Mouse (Mus musculus) lung, postnatal 0 days (tissue): ENCODE data around the gene Wfdc21. TPM values are rescaled to one million over a fixed set of nuclear protein-coding genes. Genes with fewer than 3 reads are reported as not detected.

ENCODE experiments used
- ATAC-seq: fragments of 200-750 bp; cut with Nextera tagmentation; 2 replicates; pipeline ENCODE4 v1.8.0; 2017; ENCODE audit warnings: moderate library complexity
- DNase-seq: peaks from one replicate; pipeline ENCODE4 v3.0.0-alpha.2; 2016; ENCODE audit warnings: low spot score
- H3K27ac ChIP-seq: fragments of 300-500 bp; sonication (generic); 2 replicates; pipeline ENCODE4 v1.5.1; 2014; ENCODE audit warnings: antibody characterized with exemption, mild to moderate bottlenecking, low read length, mixed read lengths
- H3K27me3 ChIP-seq: fragments of 300-500 bp; sonication (generic); replicated peaks from 2 replicates; pipeline ENCODE4 v1.6.1; 2014; ENCODE audit warnings: low read length, mixed read lengths; ENCODE audit not compliant: insufficient read depth
- H3K36me3 ChIP-seq: fragments of 300-500 bp; sonication (generic); 2 replicates; pipeline ENCODE4 v1.6.1; 2014; ENCODE audit warnings: low read length, mixed read lengths; ENCODE audit not compliant: insufficient read depth
- H3K4me1 ChIP-seq: fragments of 300-500 bp; sonication (generic); 2 replicates; pipeline ENCODE4 v1.6.1; 2014; ENCODE audit warnings: antibody characterized with exemption, low read depth, low read length, mixed read lengths; ENCODE audit not compliant: insufficient read depth
- H3K4me2 ChIP-seq: fragments of 300-500 bp; sonication (generic); replicated peaks from 2 replicates; pipeline ENCODE4 v1.6.1; 2014; ENCODE audit warnings: low read depth, mild to moderate bottlenecking, low read length, moderate library complexity, mixed read lengths
- H3K4me3 ChIP-seq: fragments of 300-500 bp; sonication (generic); 2 replicates; pipeline ENCODE4 v1.5.1; 2014; ENCODE audit warnings: low read depth, low read length
- H3K9ac ChIP-seq: fragments of 300-500 bp; sonication (generic); replicated peaks from 2 replicates; pipeline ENCODE4 v1.6.1; 2014; ENCODE audit warnings: low read depth, mild to moderate bottlenecking
- H3K9me3 ChIP-seq: fragments of 300-500 bp; sonication (generic); 2 replicates; pipeline ENCODE4 v1.6.1; 2016; ENCODE audit warnings: low read length, mixed read lengths
- CTCF ChIP-seq: IDR thresholded peaks from 2 replicates; pipeline ENCODE4 v1.5.1; 2016; ENCODE audit warnings: antibody characterized with exemption, mild to moderate bottlenecking
- EP300 ChIP-seq: IDR thresholded peaks from 2 replicates; pipeline ENCODE4 v1.6.1; 2016; ENCODE audit warnings: antibody characterized with exemption, mild to moderate bottlenecking, control low read depth
- WGBS: fragments of 180-500 bp; shearing (Covaris S2); extraction: QIAGEN DNeasy Blood & Tissue Kit; methylation state at CpG from one replicate; pipeline ENCODE4 v1.1.7; 2014; 5-methylcytosine and 5-hydroxymethylcytosine counted together
- polyA plus RNA-seq: library from polyadenylated mRNA; unstranded; fragments of >200 nt; fragmentation: Nextera tagmentation; extraction: Ambion mirVana; gene quantifications from 2 replicates; pipeline ENCODE4 v1.2.1, GENCODE M21; 2015

The Wfdc21 gene
- polyA plus RNA-seq, 1 experiment from 2014 or later = 13.8 TPM

DNA sequence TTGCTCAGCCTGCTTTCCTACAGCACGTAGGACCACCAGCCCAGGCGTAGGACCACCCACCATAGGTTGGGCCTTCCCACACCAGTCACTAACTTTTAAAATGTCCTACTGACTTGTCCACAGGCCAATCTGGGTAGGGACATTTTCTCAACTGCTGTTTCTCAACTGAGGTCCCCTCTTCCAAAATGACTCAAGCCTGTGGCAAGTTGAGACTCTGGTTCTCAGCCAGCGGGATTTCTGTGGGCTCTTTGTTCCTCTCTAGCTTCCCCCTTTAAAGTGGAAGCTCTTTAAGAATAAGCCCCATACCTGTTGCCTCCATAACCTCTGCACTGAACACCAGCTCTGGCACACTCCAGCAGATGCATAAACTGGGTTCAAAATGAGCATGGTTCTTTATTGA is 3.2 kb upstream of the Wfdc21 start:
- H3K36me3 ChIP-seq = no peaks in the 10 kb centered on the region
- H3K4me1 ChIP-seq = no peaks in the 10 kb centered on the region
- H3K27ac ChIP-seq = no peak overlapping the region
- TF ChIP-seq EP300 (no peak), CTCF (no peak)
- H3K9ac ChIP-seq = no peak overlapping the region
- no peak overlapping the region for H3K4me3 ChIP-seq
- no peaks in the 10 kb centered on the region for H3K27me3 ChIP-seq
- H3K9me3 ChIP-seq = no peaks in the 10 kb centered on the region
- ATAC-seq (no peak), DNase-seq (no peak)
- 73% methylated on average over 3 of the region's 3 CpGs for WGBS
- no peak overlapping the region for H3K4me2 ChIP-seq

DNA sequence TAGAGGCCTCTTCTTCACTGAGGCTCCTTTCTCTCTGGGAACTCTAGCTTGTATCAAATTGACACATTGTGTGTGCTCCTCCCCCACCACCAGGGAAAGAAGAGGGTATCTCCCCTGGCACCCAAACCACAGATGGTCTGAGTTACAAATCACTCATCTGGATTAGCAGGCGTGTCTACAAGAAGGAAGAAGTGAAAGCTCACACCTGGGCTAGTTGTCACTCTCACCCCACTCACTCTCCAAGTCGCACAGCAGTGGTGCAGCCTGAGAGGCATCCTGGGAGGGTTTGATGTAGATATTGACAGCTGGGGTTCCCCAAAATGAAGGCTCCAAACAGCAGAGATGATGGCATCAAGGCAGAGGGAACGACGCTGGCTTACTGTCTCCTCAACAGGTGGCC is 588 bp upstream of the Wfdc21 start:
- H3K36me3 ChIP-seq = no peaks in the 10 kb centered on the region
- H3K27me3 ChIP-seq = no peaks in the 10 kb centered on the region
- no peak overlapping the region for H3K4me3 ChIP-seq
- 44% methylated on average over 4 of the region's 4 CpGs for WGBS
- H3K4me1 ChIP-seq = no peaks in the 10 kb centered on the region
- H3K9ac ChIP-seq = no peak overlapping the region
- no peak overlapping the region for H3K27ac ChIP-seq
- no peak for DNase-seq
- no peak for ATAC-seq
- no peak for TF ChIP-seq EP300
- H3K4me2 ChIP-seq = no peak overlapping the region
- no peaks in the 10 kb centered on the region for H3K9me3 ChIP-seq

DNA sequence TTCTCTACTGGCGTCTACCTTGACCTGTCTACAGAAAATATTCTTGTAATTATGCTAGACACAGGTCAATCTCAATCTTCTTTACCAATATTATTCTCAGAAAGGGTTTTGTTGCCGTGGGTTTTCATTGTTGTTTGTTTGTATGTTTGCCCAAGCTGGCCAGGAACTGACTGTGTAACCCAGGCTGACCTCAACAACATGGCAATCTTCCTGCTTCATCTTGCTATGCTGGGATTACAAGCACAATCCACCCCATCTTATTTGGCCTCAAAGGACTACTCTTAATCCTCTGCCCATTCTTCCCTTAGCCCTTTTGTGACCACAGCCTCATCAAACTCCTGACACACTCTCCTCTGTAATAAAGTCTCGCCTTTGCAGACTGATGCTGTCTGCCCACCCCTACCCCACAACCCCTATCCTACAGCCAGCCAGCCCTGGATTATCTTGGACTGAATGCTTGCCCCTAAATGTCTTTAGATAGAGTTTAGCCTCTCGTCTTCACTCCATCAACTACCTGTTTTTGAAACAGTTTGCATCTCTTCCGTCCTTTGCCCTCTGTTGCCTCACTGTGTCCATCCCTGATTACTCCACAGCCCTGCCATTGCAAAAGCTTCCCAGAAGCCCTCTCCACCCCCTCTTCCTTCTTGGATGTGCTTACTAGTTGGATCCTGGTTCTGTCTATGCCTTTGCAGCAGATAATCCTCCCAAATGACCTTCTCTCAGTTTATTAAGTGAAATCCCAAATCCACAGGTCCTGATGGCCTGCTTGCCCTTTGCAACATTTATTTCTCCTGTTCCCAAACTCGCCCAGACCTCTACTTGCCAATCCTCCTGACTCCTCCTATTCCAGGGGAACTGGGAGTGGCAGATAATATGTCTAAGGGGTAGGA is 881 bp downstream of the Wfdc21 start:
- TF ChIP-seq EP300 = no peak
- no peak for TF ChIP-seq CTCF
- DNase-seq (no peak), ATAC-seq (no peak)
- no peaks in the 10 kb centered on the region for H3K27me3 ChIP-seq
- no peaks in the 10 kb centered on the region for H3K36me3 ChIP-seq
- no peak overlapping the region for H3K4me3 ChIP-seq
- no peak overlapping the region for H3K27ac ChIP-seq
- H3K9ac ChIP-seq = no peak overlapping the region
- no peaks in the 10 kb centered on the region for H3K9me3 ChIP-seq
- no peaks in the 10 kb centered on the region for H3K4me1 ChIP-seq
- 59% methylated on average over 6 of the region's 6 CpGs for WGBS
- H3K4me2 ChIP-seq = no peak overlapping the region

DNA sequence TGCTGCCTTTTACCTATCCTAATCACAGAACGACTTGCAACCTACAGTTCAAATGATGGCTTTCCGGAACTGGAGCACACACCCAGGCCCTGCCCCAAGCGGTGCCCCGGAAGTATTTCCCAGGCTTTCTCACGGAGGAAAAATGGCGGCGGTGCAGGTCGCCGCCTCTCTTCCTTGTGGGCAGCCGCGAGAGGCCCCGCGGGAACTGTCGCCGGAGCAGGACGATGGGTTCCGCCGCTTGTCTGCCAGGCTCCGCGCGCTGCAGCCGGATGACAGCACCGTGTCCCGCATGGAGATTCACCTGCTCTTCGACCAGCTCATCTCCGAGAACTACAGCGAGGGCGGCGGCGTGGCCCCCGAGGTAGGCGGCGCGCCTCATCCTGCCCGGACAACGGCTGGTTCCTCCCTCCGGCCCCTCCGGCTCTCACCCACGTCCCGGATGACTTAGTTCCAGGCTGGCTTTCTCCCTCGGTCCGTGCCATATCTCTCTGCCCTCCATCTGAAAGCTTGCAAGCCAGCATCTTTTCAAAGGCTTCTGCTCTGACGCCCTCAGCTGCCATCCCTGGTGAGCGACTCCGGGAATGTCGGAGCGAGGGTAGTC is 6.9 kb downstream of the Wfdc21 start, which contains the start of gene Heatr6:
Gene Heatr6, plus strand, starts transcription at position 116 of the 601 bp plus-strand sequence.
- H3K4me1 ChIP-seq = peaks cover 10% of the 10 kb centered on the region; the same call in 1 of the 2 replicates
- peak within 1 kb of the TSS; percentile 70 for H3K27ac ChIP-seq
- no peaks in the 10 kb centered on the region for H3K9me3 ChIP-seq
- H3K9ac ChIP-seq = peak within 1 kb of the TSS; percentile 68
- H3K27me3 ChIP-seq = no peaks in the 10 kb centered on the region
- H3K4me2 ChIP-seq = peak within 1 kb of the TSS; percentile 74
- peaks cover 9% of the 10 kb centered on the region; the same call in 1 of the 2 replicates for H3K36me3 ChIP-seq
- ATAC-seq = peak; percentile 99
- TF ChIP-seq EP300 (no peak), CTCF (0 out of 2 replicates have a peak, but pooled peaks have one; percentile 12)
- under 1% methylated on average over 47 of the region's 47 CpGs for WGBS
- peak within 1 kb of the TSS; percentile 81 for H3K4me3 ChIP-seq
- DNase-seq = peak; percentile 96

DNA sequence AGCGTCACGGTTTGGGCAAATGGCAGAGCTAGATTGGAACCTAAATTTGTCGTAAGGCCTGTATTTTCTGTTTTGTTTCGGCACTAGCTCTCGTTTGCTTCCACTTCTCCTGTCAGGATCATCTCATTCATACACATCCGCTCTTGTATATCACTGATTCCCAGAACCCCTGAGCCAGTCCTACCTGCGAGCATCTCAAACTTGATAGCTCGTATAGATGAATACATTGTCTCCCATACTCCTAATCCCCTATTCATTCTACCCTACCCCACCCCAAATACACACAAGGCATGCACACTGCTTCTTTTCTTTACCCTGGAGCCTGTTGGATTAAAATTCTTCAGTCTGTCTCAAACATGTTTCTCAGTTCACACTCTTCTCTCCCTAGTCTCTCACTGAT is 7.5 kb downstream of the Wfdc21 start:
- ATAC-seq (no peak), DNase-seq (no peak)
- 4% methylated on average over 8 of the region's 8 CpGs for WGBS
- H3K4me1 ChIP-seq = peaks cover 10% of the 10 kb centered on the region; the same call in 1 of the 2 replicates
- peak overlapping the region; percentile 68 for H3K9ac ChIP-seq
- peak overlapping the region; percentile 81 for H3K4me3 ChIP-seq
- H3K27ac ChIP-seq = peak overlapping the region; percentile 70
- H3K36me3 ChIP-seq = peaks cover 14% of the 10 kb centered on the region; the same call in 1 of the 2 replicates
- TF ChIP-seq EP300 (no peak), CTCF (no peak)
- H3K4me2 ChIP-seq = peak overlapping the region; percentile 74
- H3K27me3 ChIP-seq = no peaks in the 10 kb centered on the region
- no peaks in the 10 kb centered on the region for H3K9me3 ChIP-seq

DNA sequence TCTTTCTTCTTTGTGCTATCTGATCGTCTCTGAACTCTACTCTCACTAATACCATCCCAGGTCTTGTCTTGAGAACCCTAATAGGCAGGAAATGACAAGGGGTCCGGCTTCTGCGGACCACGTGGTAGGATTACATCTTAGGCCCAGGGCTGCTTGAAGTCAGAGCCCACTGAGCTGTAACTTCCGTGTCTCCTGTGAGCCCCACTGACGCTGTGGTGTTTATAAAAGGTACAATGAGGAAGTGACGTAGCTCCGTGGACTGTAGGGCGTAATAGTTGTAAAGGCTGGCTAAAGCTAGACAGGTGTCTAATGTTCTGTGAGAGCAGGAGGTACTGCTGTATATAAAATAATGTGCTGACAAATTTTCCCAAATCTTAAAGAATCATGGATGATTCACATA is 20.6 kb downstream of the Wfdc21 start:
- Histone ChIP-seq H3K4me1 (no peaks in the 10 kb centered on the region), H3K27me3 (no peaks in the 10 kb centered on the region), H3K36me3 (peaks cover 59% of the 10 kb centered on the region), H3K4me2 (no peak overlapping the region), H3K9me3 (no peaks in the 10 kb centered on the region), H3K27ac (no peak overlapping the region), H3K9ac (no peak overlapping the region), H3K4me3 (no peak overlapping the region)
- TF ChIP-seq EP300 (no peak), CTCF (no peak)
- ATAC-seq (no peak), DNase-seq (no peak)
- 89% methylated on average over 9 of the region's 9 CpGs for WGBS
